9 mouse cellular contexts compared by ENCODE assay signal in the genomic region with DNA sequence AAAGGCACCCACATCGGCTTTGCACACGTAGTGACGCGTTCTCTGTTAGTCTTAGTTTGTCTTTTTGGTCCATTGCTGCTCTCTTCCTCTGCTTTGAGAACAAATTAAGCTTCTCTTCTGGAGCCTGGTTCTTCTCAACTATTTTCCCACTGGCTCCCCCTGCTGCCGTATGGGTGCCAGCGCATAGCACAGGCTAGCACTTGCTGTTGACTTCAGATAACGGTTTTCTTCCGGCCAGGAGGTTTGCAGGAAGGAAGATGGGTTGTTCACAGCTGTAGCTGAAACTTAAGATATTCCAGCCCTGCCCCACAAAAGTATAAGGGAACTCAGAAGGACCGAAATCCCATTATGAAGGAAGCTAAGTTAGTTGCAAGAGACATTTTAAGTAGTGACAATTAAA.
A peak's percentile ranks its signal among the peaks of the same experiment; 100 is the strongest.
DNase-seq lines count a peak whose midpoint lies in the region; ATAC-seq and TF ChIP-seq lines count a peak whose summit lies in the region.
"Had no signal": no experiment of that assay in that cellular context is flagged by ENCODE, and none has a peak within 500 bp of the region (broad histone marks: within the 10 kb centered on the region; RNA-seq: fewer than 3 reads in every experiment).

No protein-coding gene starts in this region.

- no peaks in the 10 kb centered on the region for H3K9me3 ChIP-seq in kidney, postnatal 0 days (replicated peaks; ENCODE audit: low read length)
- H3K9me3 ChIP-seq in liver, embryonic 11.5 days (ENCODE audit: control insufficient read depth, low read length), result no peaks in the 10 kb centered on the region
- H3K9me3 ChIP-seq: heart, embryonic 15.5 days had no signal

- 31% methylated on average over 9 of the region's 9 CpGs for whole genome bisulfite sequencing in kidney, postnatal 0 days
- 17% methylated on average over 9 of the region's 9 CpGs for WGBS in liver, embryonic 11.5 days

- H3K27me3 ChIP-seq in kidney, postnatal 0 days (ENCODE audit: insufficient read depth, low read length), result no peaks in the 10 kb centered on the region
- H3K27me3 ChIP-seq in liver, embryonic 11.5 days (replicated peaks; ENCODE audit: control insufficient read depth, insufficient read depth, low read length), result no peaks in the 10 kb centered on the region
- H3K27me3 ChIP-seq: heart, embryonic 15.5 days had no signal

- no peak overlapping the region for H3K27ac ChIP-seq in kidney, postnatal 0 days
- no peak overlapping the region for H3K27ac ChIP-seq in liver, embryonic 11.5 days (ENCODE audit: low read depth, low read length)
- H3K27ac ChIP-seq: heart, embryonic 15.5 days had no signal

- no peak overlapping the region for H3K4me2 ChIP-seq in kidney, postnatal 0 days (ENCODE audit: low read length)
- peak overlapping the region; percentile 38 for H3K4me2 ChIP-seq in liver, embryonic 11.5 days
- H3K4me2 ChIP-seq: heart, embryonic 15.5 days had no signal

- no peak overlapping the region for H3K9ac ChIP-seq in kidney, postnatal 0 days (ENCODE audit: low read depth, low read length)
- H3K9ac ChIP-seq in liver, embryonic 11.5 days (ENCODE audit: low read depth, low read length), result no peak overlapping the region
- H3K9ac ChIP-seq: heart, embryonic 15.5 days had no signal

- no peaks in the 10 kb centered on the region for H3K36me3 ChIP-seq in kidney, postnatal 0 days (ENCODE audit: insufficient read depth, low read length)
- H3K36me3 ChIP-seq in liver, embryonic 11.5 days (ENCODE audit: control insufficient read depth, insufficient read depth, low read length), result no peaks in the 10 kb centered on the region
- H3K36me3 ChIP-seq: heart, embryonic 15.5 days had no signal

- H3K4me1 ChIP-seq in kidney, postnatal 0 days (replicated peaks; ENCODE audit: insufficient read depth, low read length), result peaks cover 14% of the 10 kb centered on the region; the same call in 1 of the 2 replicates
- peaks cover 21% of the 10 kb centered on the region for H3K4me1 ChIP-seq in liver, embryonic 11.5 days (replicated peaks; ENCODE audit: control insufficient read depth, insufficient read depth, low read length)

- no peak for ATAC-seq in kidney, postnatal 0 days (replicated peaks; ENCODE audit: low FRiP score, low read depth)
- peak; percentile 83 for ATAC-seq in liver, embryonic 11.5 days (replicated peaks; ENCODE audit: low FRiP score)

- peak; percentile 83 for TF ChIP-seq CTCF in kidney, postnatal 0 days (IDR thresholded peaks at IDR 0.05; ENCODE audit: low read depth)

- no peak overlapping the region for H3K4me3 ChIP-seq in kidney, postnatal 0 days (replicated peaks; ENCODE audit: low read depth, low read length)
- H3K4me3 ChIP-seq in liver, embryonic 11.5 days (ENCODE audit: low read depth, low read length), result no peak overlapping the region
- H3K4me3 ChIP-seq: heart, embryonic 15.5 days had no signal

- peak; percentile 81 for DNase-seq in 3T3-L1 (ENCODE audit: low read depth, low spot score)
- peak; percentile 75 for DNase-seq in ES-CJ7 (ENCODE audit: low read depth, low spot score)
- DNase-seq in c-Kit-positive CD71-positive TER-119-negative erythroid progenitor cells, embryonic 14.5 days (ENCODE audit: low read depth), result peak; percentile 82
- peak; percentile 64 to 69 for DNase-seq in frontal cortex, postnatal 25 days (ENCODE audit: low spot score in 2 of 2)
- peak; percentile 82 for DNase-seq in kidney, postnatal 0 days (ENCODE audit: low spot score)
- DNase-seq in liver, embryonic 11.5 days (ENCODE audit: low spot score), result peak; percentile 73
- DNase-seq in right cerebral cortex, adult 18-20 months, result peak; percentile 74
- peak; percentile 96 for DNase-seq in thymus, postnatal 4 days
